Mouse (Mus musculus) stomach, postnatal 0 days (tissue): ENCODE results near the gene S100a2.

ENCODE experiments used
- CTCF ChIP-seq: IDR thresholded peaks from 2 replicates; pipeline ENCODE4 v1.5.1; 2016; ENCODE audit warnings: antibody characterized with exemption, low read depth, mild to moderate bottlenecking, moderate library complexity
- EP300 ChIP-seq: optimal IDR thresholded peaks from 2 replicates; pipeline ENCODE3; 2016; ENCODE audit warnings: antibody characterized with exemption

GRCm38 (mm10) chr3:90599401-90599800 lies 9.4 kb downstream of the S100a2 start:
- TF ChIP-seq EP300 = no peak
- no peak for TF ChIP-seq CTCF
